Mouse (Mus musculus) ES-Bruce4 (cell line): ENCODE data around the gene Cc2d2b.

Source experiments
- CTCF ChIP-seq: IDR thresholded peaks from one replicate; pipeline ENCODE4 v1.8.1; 2011; ENCODE audit warnings: low read depth, low read length
- EP300 ChIP-seq: IDR thresholded peaks from 2 replicates; pipeline ENCODE4 v1.6.1; 2011; ENCODE audit warnings: low read depth, low read length; ENCODE audit not compliant: insufficient read depth

DNA sequence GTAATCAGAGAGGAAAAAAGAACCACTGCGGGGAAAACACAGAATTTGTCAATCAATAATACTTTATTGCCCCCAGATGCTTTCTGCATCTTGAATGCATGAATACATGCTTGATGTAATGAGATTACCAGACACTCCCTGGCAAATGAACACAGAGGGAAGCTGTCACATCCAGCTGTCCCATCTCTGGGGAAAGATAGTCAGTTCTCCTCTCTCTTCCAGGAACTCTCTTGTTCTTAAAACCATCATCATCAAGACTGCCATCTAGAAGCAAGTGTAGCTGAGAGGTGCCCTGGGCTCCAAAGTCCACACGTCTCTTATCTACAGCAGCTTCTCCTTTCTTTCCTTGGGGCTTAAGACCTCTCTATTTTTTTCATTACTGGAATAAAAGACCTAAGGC is 21.9 kb upstream of the Cc2d2b start:
- TF ChIP-seq CTCF = no peak
- no peak for TF ChIP-seq EP300
